10 mouse cellular contexts compared by ENCODE assay signal in genomic region chr5:93265164-93265800, GRCm38 (mm10). TPM values are rescaled to one million over a fixed set of nuclear protein-coding genes. Genes with fewer than 3 reads are reported as not detected.
A peak's percentile ranks its signal among the peaks of the same experiment; 100 is the strongest.
DNase-seq lines count a peak whose midpoint lies in the region; ATAC-seq lines count a peak whose summit lies in the region.
"Had no signal": no experiment of that assay in that cellular context is flagged by ENCODE, and none has a peak within 500 bp of the region (broad histone marks: within the 10 kb centered on the region; RNA-seq: fewer than 3 reads in every experiment).

No protein-coding gene starts in this region.

- peaks cover 13% of the 10 kb centered on the region for H3K4me1 ChIP-seq in embryonic facial prominence, embryonic 15.5 days
- H3K4me1 ChIP-seq in embryonic facial prominence, embryonic 10.5 days: peaks cover 18% of the 10 kb centered on the region
- H3K4me1 ChIP-seq in megakaryocyte, embryonic 14.5 days: peaks cover 61% of the 10 kb centered on the region
- H3K4me1 ChIP-seq in liver, embryonic 15.5 days (replicated peaks): peaks cover 49% of the 10 kb centered on the region
- peaks cover 8% of the 10 kb centered on the region; the same call in 1 of the 2 replicates for H3K4me1 ChIP-seq in forebrain, embryonic 14.5 days (ENCODE audit: control insufficient read depth, insufficient read depth, low read length)

- H3K27ac ChIP-seq in embryonic facial prominence, embryonic 15.5 days (replicated peaks): peak overlapping the region; percentile 89
- no peak overlapping the region for H3K27ac ChIP-seq in embryonic facial prominence, embryonic 10.5 days (replicated peaks)
- no peak overlapping the region for H3K27ac ChIP-seq in liver, embryonic 15.5 days (replicated peaks)
- H3K27ac ChIP-seq in forebrain, embryonic 14.5 days (ENCODE audit: low read depth, low read length): no peak overlapping the region

- no peaks in the 10 kb centered on the region for H3K27me3 ChIP-seq in embryonic facial prominence, embryonic 15.5 days
- H3K27me3 ChIP-seq in embryonic facial prominence, embryonic 10.5 days (replicated peaks; ENCODE audit: low read depth, poor library complexity, severe bottlenecking): no peaks in the 10 kb centered on the region
- no peaks in the 10 kb centered on the region for H3K27me3 ChIP-seq in megakaryocyte, embryonic 14.5 days (replicated peaks)
- peaks cover 10% of the 10 kb centered on the region; the same call in 1 of the 2 replicates for H3K27me3 ChIP-seq in liver, embryonic 15.5 days
- no peaks in the 10 kb centered on the region for H3K27me3 ChIP-seq in forebrain, embryonic 14.5 days (replicated peaks; ENCODE audit: control insufficient read depth, insufficient read depth, low read length)

- no peak overlapping the region for H3K4me3 ChIP-seq in embryonic facial prominence, embryonic 15.5 days (replicated peaks)
- H3K4me3 ChIP-seq in embryonic facial prominence, embryonic 10.5 days: no peak overlapping the region
- H3K4me3 ChIP-seq in megakaryocyte, embryonic 14.5 days (replicated peaks): peak overlapping the region; percentile 83
- H3K4me3 ChIP-seq in liver, embryonic 15.5 days (replicated peaks): no peak overlapping the region
- no peak overlapping the region for H3K4me3 ChIP-seq in forebrain, embryonic 14.5 days (ENCODE audit: low read depth, low read length)

- WGBS in embryonic facial prominence, embryonic 15.5 days: 62% methylated on average over 7 of the region's 7 CpGs
- 86% methylated on average over 7 of the region's 7 CpGs for WGBS in embryonic facial prominence, embryonic 10.5 days
- WGBS in liver, embryonic 15.5 days (ENCODE audit: insufficient replicate concordance): 48% methylated on average over 7 of the region's 7 CpGs
- 86% methylated on average over 7 of the region's 7 CpGs for WGBS in forebrain, embryonic 14.5 days

- ATAC-seq in embryonic facial prominence, embryonic 15.5 days (ENCODE audit: insufficient number of reproducible peaks, low FRiP score, low TSS enrichment, low read depth): no peak
- ATAC-seq in megakaryocyte, adult 5-6 weeks (ENCODE audit: poor library complexity, severe bottlenecking): no peak
- ATAC-seq in liver, embryonic 15.5 days (ENCODE audit: insufficient read depth): no peak
- ATAC-seq in forebrain, embryonic 14.5 days: no peak

- H3K4me2 ChIP-seq in embryonic facial prominence, embryonic 15.5 days (replicated peaks): no peak overlapping the region
- H3K4me2 ChIP-seq in liver, embryonic 15.5 days: peak overlapping the region; percentile 16; the same call in 1 of the 2 replicates
- no peak overlapping the region for H3K4me2 ChIP-seq in forebrain, embryonic 14.5 days (ENCODE audit: low read length)

- H3K9ac ChIP-seq in embryonic facial prominence, embryonic 15.5 days: no peak overlapping the region
- no peak overlapping the region for H3K9ac ChIP-seq in liver, embryonic 15.5 days
- H3K9ac ChIP-seq in forebrain, embryonic 14.5 days (ENCODE audit: low read length): no peak overlapping the region

- no peaks in the 10 kb centered on the region for H3K36me3 ChIP-seq in embryonic facial prominence, embryonic 15.5 days
- H3K36me3 ChIP-seq in embryonic facial prominence, embryonic 10.5 days (replicated peaks): peaks cover 9% of the 10 kb centered on the region
- peaks cover 19% of the 10 kb centered on the region for H3K36me3 ChIP-seq in megakaryocyte, embryonic 14.5 days (replicated peaks; ENCODE audit: low read length)
- peaks cover 5% of the 10 kb centered on the region; the same call in 1 of the 2 replicates for H3K36me3 ChIP-seq in liver, embryonic 15.5 days (replicated peaks)
- peaks cover 7% of the 10 kb centered on the region; the same call in 1 of the 2 replicates for H3K36me3 ChIP-seq in forebrain, embryonic 14.5 days (ENCODE audit: control insufficient read depth, insufficient read depth, low read length)

- H3K9me3 ChIP-seq in embryonic facial prominence, embryonic 15.5 days (replicated peaks): no peaks in the 10 kb centered on the region
- H3K9me3 ChIP-seq in embryonic facial prominence, embryonic 10.5 days: no peaks in the 10 kb centered on the region
- H3K9me3 ChIP-seq in megakaryocyte, embryonic 14.5 days: no peaks in the 10 kb centered on the region
- no peaks in the 10 kb centered on the region for H3K9me3 ChIP-seq in liver, embryonic 15.5 days (replicated peaks)
- H3K9me3 ChIP-seq in forebrain, embryonic 14.5 days (replicated peaks; ENCODE audit: control insufficient read depth, low read length): no peaks in the 10 kb centered on the region

- no peak for DNase-seq in embryonic facial prominence, embryonic 10.5 days (ENCODE audit: low spot score)
- DNase-seq in thymus, postnatal 25 days: peak; percentile 27
- DNase-seq in forebrain, embryonic 14.5 days (ENCODE audit: low spot score): no peak
- DNase-seq in ovary, postnatal 36 days (ENCODE audit: low spot score): no peak
- DNase-seq: adrenal gland, adult 2 months; right cerebral cortex, postnatal 25 days had no signal

RNA-seq across cellular contexts. Expression of gene Ccng2, which starts 1.8 kb away (rescaled TPM):
- 65.5 and 69.5 TPM in 2 replicates for polyA plus RNA-seq in embryonic facial prominence, embryonic 15.5 days (2015; fragmentation: Nextera tagmentation; extraction: Ambion mirVana)
- 52.8 and 55.1 TPM in 2 replicates for polyA plus RNA-seq in embryonic facial prominence, embryonic 10.5 days (2016; fragmentation: Nextera tagmentation; extraction: Ambion mirVana)
- polyA plus RNA-seq in megakaryocyte, embryonic 14.5 days (2012; ENCODE audit: insufficient read depth, low replicate concordance): 6.6 and 37.5 TPM in 2 replicates
- 103 TPM in 2 replicates for total RNA-seq in megakaryocyte, adult 5-6 weeks (2015)
- 104 TPM in 2 replicates for total RNA-seq in megakaryocyte, adult 5-6 weeks (2017)
- polyA plus RNA-seq in liver, embryonic 15.5 days (2015; fragmentation: Nextera tagmentation; extraction: Ambion mirVana): 22.0 and 23.9 TPM in 2 replicates
- polyA plus RNA-seq in forebrain, embryonic 14.5 days (2014; fragmentation: Nextera tagmentation; extraction: Ambion mirVana): 140 and 156 TPM in 2 replicates

RNA-seq across cellular contexts. Expression of gene 2010109A12Rik, which starts 59.0 kb away (rescaled TPM):
- polyA plus RNA-seq in embryonic facial prominence, embryonic 15.5 days (2015; fragmentation: Nextera tagmentation; extraction: Ambion mirVana): 1.9 and 2.5 TPM in 2 replicates
- 1.3 and 1.8 TPM in 2 replicates for polyA plus RNA-seq in embryonic facial prominence, embryonic 10.5 days (2016; fragmentation: Nextera tagmentation; extraction: Ambion mirVana)
- polyA plus RNA-seq in megakaryocyte, embryonic 14.5 days (2012; ENCODE audit: insufficient read depth, low replicate concordance): 1.1 TPM in 1 of 2 replicates, not detected in the other
- total RNA-seq in megakaryocyte, adult 5-6 weeks (2015): 0.20 and 0.43 TPM in 2 replicates
- total RNA-seq in megakaryocyte, adult 5-6 weeks (2017): 0.94 and 3.7 TPM in 2 replicates
- 1.1 and 1.3 TPM in 2 replicates for polyA plus RNA-seq in liver, embryonic 15.5 days (2015; fragmentation: Nextera tagmentation; extraction: Ambion mirVana)
- 2.7 and 2.8 TPM in 2 replicates for polyA plus RNA-seq in forebrain, embryonic 14.5 days (2014; fragmentation: Nextera tagmentation; extraction: Ambion mirVana)
- polyA plus RNA-seq: adrenal gland, adult 2 months had no signal

RNA-seq across cellular contexts. Expression of gene Ccni, which starts 59.0 kb away (rescaled TPM):
- 108 and 111 TPM in 2 replicates for polyA plus RNA-seq in embryonic facial prominence, embryonic 15.5 days (2015; fragmentation: Nextera tagmentation; extraction: Ambion mirVana)
- 115 and 119 TPM in 2 replicates for polyA plus RNA-seq in embryonic facial prominence, embryonic 10.5 days (2016; fragmentation: Nextera tagmentation; extraction: Ambion mirVana)
- polyA plus RNA-seq in megakaryocyte, embryonic 14.5 days (2012; ENCODE audit: insufficient read depth, low replicate concordance): 70.2 and 148 TPM in 2 replicates
- 180 and 198 TPM in 2 replicates for total RNA-seq in megakaryocyte, adult 5-6 weeks (2015)
- 196 and 202 TPM in 2 replicates for total RNA-seq in megakaryocyte, adult 5-6 weeks (2017)
- 33.1 and 34.9 TPM in 2 replicates for polyA plus RNA-seq in liver, embryonic 15.5 days (2015; fragmentation: Nextera tagmentation; extraction: Ambion mirVana)
- 195 and 209 TPM in 2 replicates for polyA plus RNA-seq in forebrain, embryonic 14.5 days (2014; fragmentation: Nextera tagmentation; extraction: Ambion mirVana)
